In genomic region chr2:59881831-59882741, GRCm38 (mm10) we compare ENCODE assay signal across 8 mouse cellular contexts. TPM values are rescaled to one million over a fixed set of nuclear protein-coding genes. Genes with fewer than 3 reads are reported as not detected.
DNase-seq lines count a peak whose midpoint lies in the region; ATAC-seq and TF ChIP-seq lines count a peak whose summit lies in the region.

Gene Wdsub1, minus strand, starts transcription at chr2:59882591.

- TF ChIP-seq CTCF in layer of hippocampus, adult 2 months (conservative IDR thresholded peaks at IDR 0.05): peak; percentile 34
- no peak for TF ChIP-seq CTCF in lung, embryonic 14.5 days (IDR thresholded peaks at IDR 0.05; ENCODE audit: low read depth)
- TF ChIP-seq CTCF in olfactory bulb, adult 2 months (IDR thresholded peaks at IDR 0.05; ENCODE audit: insufficient read depth, low read depth, low read length): no peak
- TF ChIP-seq CTCF in thymus, adult 2 months (IDR thresholded peaks at IDR 0.05; ENCODE audit: borderline replicate concordance, control insufficient read depth, extremely low read depth, insufficient read depth, low read length, poor library complexity): peak; percentile 66; the same call in 1 of the 2 replicates

- WGBS in forebrain, embryonic 16.5 days: 5% methylated on average over 56 of the region's 57 CpGs
- WGBS in lung, embryonic 14.5 days: 4% methylated on average over 57 of the region's 57 CpGs
- WGBS in olfactory bulb, adult 2 months: 3% methylated on average over 57 of the region's 57 CpGs
- 1% methylated on average over 57 of the region's 57 CpGs for WGBS in thymus, adult 2 months

- H3K4me2 ChIP-seq in forebrain, embryonic 16.5 days (ENCODE audit: low read length): peak within 1 kb of the TSS; percentile 96
- peak within 1 kb of the TSS; percentile 63 for H3K4me2 ChIP-seq in lung, embryonic 14.5 days

- H3K9me3 ChIP-seq in ES-E14 (ENCODE audit: control insufficient read depth, insufficient read depth, low read depth, low read length): no peaks in the 10 kb centered on the region
- peaks cover 4% of the 10 kb centered on the region for H3K9me3 ChIP-seq in forebrain, embryonic 16.5 days (ENCODE audit: control insufficient read depth, low read length)
- H3K9me3 ChIP-seq in lung, embryonic 14.5 days (ENCODE audit: low read depth, low read length): no peaks in the 10 kb centered on the region

- peak; percentile 83 for DNase-seq in ES-E14 (ENCODE audit: low read depth, low spot score)
- DNase-seq in cerebellum, adult 11-12 months: peak; percentile 92
- DNase-seq in heart, postnatal 36 days: peak; percentile 93 to 94
- DNase-seq in layer of hippocampus, adult 2 months (ENCODE audit: low spot score in 2 of 2): peak; percentile 88 to 92
- DNase-seq in lung, embryonic 14.5 days: peak; percentile 96
- DNase-seq in thymus, adult 2 months: peak; percentile 93

- TF ChIP-seq POLR2A in olfactory bulb, adult 2 months (IDR thresholded peaks at IDR 0.05; ENCODE audit: insufficient read depth, low read depth, low read length): peak; percentile 35; the same call in 1 of the 2 replicates
- peak; percentile 32; the same call in 1 of the 2 replicates for TF ChIP-seq POLR2A in thymus, adult 2 months (IDR thresholded peaks at IDR 0.05; ENCODE audit: control insufficient read depth, extremely low read depth, insufficient read depth, low read length, poor library complexity)

- H3K9ac ChIP-seq in ES-E14 (ENCODE audit: insufficient read depth, low read depth, low read length, poor library complexity, severe bottlenecking): peak within 1 kb of the TSS; percentile 80
- peak within 1 kb of the TSS; percentile 69 for H3K9ac ChIP-seq in forebrain, embryonic 16.5 days (replicated peaks; ENCODE audit: low read depth, low read length)
- H3K9ac ChIP-seq in lung, embryonic 14.5 days: peak within 1 kb of the TSS; percentile 78

- no peak within 1 kb of the TSS for H3K27ac ChIP-seq in ES-E14 (ENCODE audit: insufficient read depth, low read depth, low read length, poor library complexity, severe bottlenecking)
- 0 out of 2 replicates have a peak within 1 kb of the TSS, but pooled peaks have one; percentile 23 for H3K27ac ChIP-seq in forebrain, embryonic 16.5 days (ENCODE audit: low read length)
- H3K27ac ChIP-seq in layer of hippocampus, adult 2 months: peak within 1 kb of the TSS; percentile 92
- H3K27ac ChIP-seq in lung, embryonic 14.5 days (ENCODE audit: low read depth): peak within 1 kb of the TSS; percentile 73
- peak within 1 kb of the TSS; percentile 8; the same call in 1 of the 2 replicates for H3K27ac ChIP-seq in olfactory bulb, adult 2 months (ENCODE audit: insufficient read depth, low read depth, low read length)
- no peak within 1 kb of the TSS for H3K27ac ChIP-seq in thymus, adult 2 months (ENCODE audit: control insufficient read depth, insufficient read depth, low read length)

- no peaks in the 10 kb centered on the region for H3K27me3 ChIP-seq in forebrain, embryonic 16.5 days (replicated peaks; ENCODE audit: control insufficient read depth, insufficient read depth, low read length)
- H3K27me3 ChIP-seq in lung, embryonic 14.5 days (ENCODE audit: insufficient read depth, low read length): no peaks in the 10 kb centered on the region
- H3K27me3 ChIP-seq in thymus, adult 2 months (ENCODE audit: control insufficient read depth, insufficient read depth, low read length): no peaks in the 10 kb centered on the region

- ATAC-seq in forebrain, embryonic 16.5 days: peak; percentile 96
- peak; percentile 98 for ATAC-seq in lung, embryonic 14.5 days (ENCODE audit: insufficient read depth)

- H3K4me1 ChIP-seq in ES-E14 (ENCODE audit: control insufficient read depth in 2 of 2, insufficient read depth in 2 of 2, low read length in 2 of 2, poor library complexity in 1 of 2): peaks cover 0 to 2% of the 10 kb centered on the region in 2 experiments; a peak in 2 of 4 replicates
- peaks cover 8% of the 10 kb centered on the region; the same call in 1 of the 2 replicates for H3K4me1 ChIP-seq in forebrain, embryonic 16.5 days (replicated peaks; ENCODE audit: control insufficient read depth, insufficient read depth, low read length)
- H3K4me1 ChIP-seq in lung, embryonic 14.5 days (ENCODE audit: insufficient read depth): peaks cover 5% of the 10 kb centered on the region; the same call in 1 of the 2 replicates
- no peaks in the 10 kb centered on the region for H3K4me1 ChIP-seq in olfactory bulb, adult 2 months (ENCODE audit: control insufficient read depth, insufficient read depth, low read length)
- peaks cover 9% of the 10 kb centered on the region for H3K4me1 ChIP-seq in thymus, adult 2 months (replicated peaks; ENCODE audit: control insufficient read depth, insufficient read depth, low read length)

- in situ Hi-C loops in ES-E14 (cut with MboI; ENCODE audit: low sequenced_read_pairs in 2 of 2, unreplicated experiment in 2 of 2): no loop called here

- H3K4me3 ChIP-seq in ES-E14 (ENCODE audit: insufficient read depth in 1 of 2, low read depth in 1 of 2, low read length in 2 of 2, poor library complexity in 1 of 2, severe bottlenecking in 1 of 2): peak within 1 kb of the TSS; percentile 77 to 78
- H3K4me3 ChIP-seq in forebrain, embryonic 16.5 days (replicated peaks; ENCODE audit: low read length): peak within 1 kb of the TSS; percentile 89
- peak within 1 kb of the TSS; percentile 73 for H3K4me3 ChIP-seq in layer of hippocampus, adult 2 months
- H3K4me3 ChIP-seq in lung, embryonic 14.5 days (ENCODE audit: low read depth, low read length): peak within 1 kb of the TSS; percentile 83
- peak within 1 kb of the TSS; percentile 68 for H3K4me3 ChIP-seq in olfactory bulb, adult 2 months (ENCODE audit: insufficient read depth, low read depth, low read length)
- peak within 1 kb of the TSS; percentile 89 for H3K4me3 ChIP-seq in thymus, adult 2 months (ENCODE audit: control insufficient read depth, insufficient read depth, low read length)

- no peaks in the 10 kb centered on the region for H3K36me3 ChIP-seq in ES-E14 (ENCODE audit: control insufficient read depth, insufficient read depth, low read length, poor library complexity, severe bottlenecking)
- no peaks in the 10 kb centered on the region for H3K36me3 ChIP-seq in forebrain, embryonic 16.5 days (ENCODE audit: control insufficient read depth, insufficient read depth)
- peaks cover 5% of the 10 kb centered on the region; the same call in 1 of the 2 replicates for H3K36me3 ChIP-seq in lung, embryonic 14.5 days (ENCODE audit: insufficient read depth)
- H3K36me3 ChIP-seq in thymus, adult 2 months (ENCODE audit: control insufficient read depth, insufficient read depth, low read length): no peaks in the 10 kb centered on the region

- intact Hi-C loops in heart, postnatal 36 days (cut with DNase I): no loop called here

TF ChIP-seq in ES-E14, 5 proteins besides CTCF, POLR2A, EP300 and RAD21:
- TF ChIP-seq CHD2 (IDR thresholded peaks at IDR 0.05; ENCODE audit: low read depth, low read length) (no peak), MAFK (IDR thresholded peaks at IDR 0.05; ENCODE audit: insufficient read depth, low read depth, low read length) (no peak), ZC3H11A (IDR thresholded peaks at IDR 0.05; ENCODE audit: borderline replicate concordance, low read depth, low read length) (no peak), ZNF384 (IDR thresholded peaks at IDR 0.05; ENCODE audit: low read depth, low read length) (no peak), HCFC1 (IDR thresholded peaks at IDR 0.05; ENCODE audit: borderline replicate concordance, insufficient read depth, low read length) (no peak; the same call in 1 of the 2 replicates)
TF ChIP-seq in ES-E14: peak in this region for 0.

RNA-seq across cellular contexts. Expression of gene Wdsub1, which starts in this region (rescaled TPM):
- 20.7 and 26.5 TPM in 2 replicates for total RNA-seq in ES-E14 (2012; rRNA removed)
- polyA plus RNA-seq in forebrain, embryonic 16.5 days (2015; fragmentation: Nextera tagmentation; extraction: Ambion mirVana): 8.9 and 14.0 TPM in 2 replicates
- 10 to 100 TPM; 22.6 to 26.1 TPM for total RNA-seq in heart, postnatal 36 days (2021)
- total RNA-seq in layer of hippocampus, adult 2 months (2021): 10 to 100 TPM; 22.6 to 23.7 TPM
- 35.1 and 37.5 TPM in 2 replicates for polyA plus RNA-seq in lung, embryonic 14.5 days (2014; fragmentation: Nextera tagmentation; extraction: Ambion mirVana)
- polyA plus RNA-seq in olfactory bulb, adult 2 months (2012; ENCODE audit: insufficient read depth, insufficient read length, low replicate concordance, missing spikeins): not detected in 2 replicates
- 45.6 and 46.8 TPM in 2 replicates for polyA plus RNA-seq in thymus, adult 2 months (2012; rRNA removed)

Comparison
In these comparisons a context has a peak if more than half of its experiments do, and no peak if none do; other contexts are left out.
1. H3K27ac ChIP-seq: peak in forebrain, embryonic 16.5 days (single experiment), layer of hippocampus, adult 2 months (single experiment), lung, embryonic 14.5 days (single experiment) and olfactory bulb, adult 2 months (single experiment); none in ES-E14 (single experiment) and thymus, adult 2 months (single experiment).
2. CTCF ChIP-seq: peak in layer of hippocampus, adult 2 months (single experiment) and thymus, adult 2 months (single experiment); none in lung, embryonic 14.5 days (single experiment) and olfactory bulb, adult 2 months (single experiment).
3. Peak in every context shown above with its lines, with median percentiles within 50 percentile points of each other: DNase-seq, H3K4me3 ChIP-seq and H3K9ac ChIP-seq.